Mouse (Mus musculus) erythroblast, embryonic 14.5 days (primary cell): ENCODE results near the gene Scaper. TPM values are rescaled to one million over a fixed set of nuclear protein-coding genes. Genes with fewer than 3 reads are reported as not detected.
A peak's percentile ranks its signal among the peaks of the same experiment; 100 is the strongest.

Experiments used
- H3K27me3 ChIP-seq: 2 replicates; pipeline ENCODE4 v1.6.1; 2012; ENCODE audit warnings: inconsistent platforms; ENCODE audit not compliant: control insufficient read depth
- H3K36me3 ChIP-seq: 2 replicates; pipeline ENCODE4 v1.6.1; 2012; ENCODE audit warnings: mild to moderate bottlenecking, inconsistent platforms; ENCODE audit not compliant: control insufficient read depth
- H3K4me1 ChIP-seq: 2 replicates; pipeline ENCODE4 v1.6.1; 2012; ENCODE audit warnings: inconsistent platforms; ENCODE audit not compliant: control insufficient read depth
- H3K4me3 ChIP-seq: replicated peaks from 2 replicates; pipeline ENCODE3; 2012; ENCODE audit warnings: moderate library complexity, mild to moderate bottlenecking, inconsistent platforms
- H3K9me3 ChIP-seq: 2 replicates; pipeline ENCODE4 v1.6.1; 2012; ENCODE audit warnings: low read length, inconsistent platforms, mixed read lengths; ENCODE audit not compliant: control insufficient read depth
- GATA1 ChIP-seq: IDR thresholded peaks from 2 replicates; pipeline ENCODE4 v1.6.1; 2012; ENCODE audit warnings: low read length, inconsistent platforms, mixed read lengths
- TAL1 ChIP-seq: IDR thresholded peaks from 3 replicates; pipeline ENCODE4 v1.6.1; 2012; ENCODE audit warnings: low read length, inconsistent platforms, mixed read lengths
- polyA plus RNA-seq: library from polyadenylated mRNA; stranded (reverse); fragments of >175 nt; gene quantifications from 2 replicates; pipeline ENCODE4 v1.2.3, GENCODE M21; 2012

The Scaper gene
- polyA plus RNA-seq, 1 experiment, result 0.01 TPM

DNA sequence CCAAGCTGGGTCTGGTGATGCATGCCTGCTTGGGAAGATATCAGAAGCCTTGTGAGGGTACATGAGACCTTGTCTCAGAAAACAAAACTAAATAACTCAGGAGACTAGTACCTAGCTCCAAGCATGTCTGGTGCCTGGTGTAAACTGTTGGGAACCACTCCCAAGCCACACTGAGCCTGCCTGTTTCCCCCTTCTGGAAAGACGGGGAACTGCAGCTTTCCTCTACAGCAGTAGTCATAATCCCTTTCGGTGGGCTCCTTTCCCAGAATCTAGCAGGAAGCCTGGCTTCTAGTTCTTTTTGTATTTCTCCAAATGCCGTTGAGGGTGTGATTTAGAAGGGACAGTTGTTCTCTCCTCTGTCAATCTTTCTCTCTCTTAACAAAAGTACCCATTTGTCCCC, 402.0 kb downstream of the Scaper start:
- Histone ChIP-seq H3K4me1 (peaks cover 1% of the 10 kb centered on the region), H3K27me3 (peaks cover 57% of the 10 kb centered on the region), H3K4me3 (no peak overlapping the region), H3K36me3 (no peaks in the 10 kb centered on the region), H3K9me3 (peaks cover 5% of the 10 kb centered on the region; the same call in 1 of the 2 replicates)
- no peak for TF ChIP-seq TAL1
- TF ChIP-seq GATA1, result no peak

DNA sequence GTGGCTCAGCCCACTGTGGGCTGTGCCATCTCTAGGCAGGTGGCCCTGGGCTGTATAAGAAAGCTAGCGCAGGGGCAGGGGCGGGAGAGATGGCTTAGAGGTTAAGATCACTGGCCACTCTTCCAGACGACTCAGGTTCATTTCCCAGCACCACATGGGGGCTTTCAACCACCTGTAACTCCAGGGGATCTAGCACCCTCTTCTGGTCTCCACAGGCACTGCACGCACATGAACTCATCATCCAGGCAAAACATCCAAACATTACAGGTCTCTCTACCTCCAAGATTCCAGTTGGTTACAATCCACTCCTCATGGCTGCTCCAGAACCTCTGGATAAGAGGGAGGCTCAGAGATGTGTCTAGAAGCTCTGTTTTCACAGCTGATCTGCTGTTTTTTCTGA, 412.2 kb downstream of the Scaper start:
- no peak overlapping the region for H3K4me3 ChIP-seq
- H3K9me3 ChIP-seq, result no peaks in the 10 kb centered on the region
- no peaks in the 10 kb centered on the region for H3K36me3 ChIP-seq
- TF ChIP-seq TAL1, result no peak
- no peak for TF ChIP-seq GATA1
- H3K4me1 ChIP-seq, result no peaks in the 10 kb centered on the region
- H3K27me3 ChIP-seq, result peaks cover 2% of the 10 kb centered on the region; the same call in 1 of the 2 replicates

DNA sequence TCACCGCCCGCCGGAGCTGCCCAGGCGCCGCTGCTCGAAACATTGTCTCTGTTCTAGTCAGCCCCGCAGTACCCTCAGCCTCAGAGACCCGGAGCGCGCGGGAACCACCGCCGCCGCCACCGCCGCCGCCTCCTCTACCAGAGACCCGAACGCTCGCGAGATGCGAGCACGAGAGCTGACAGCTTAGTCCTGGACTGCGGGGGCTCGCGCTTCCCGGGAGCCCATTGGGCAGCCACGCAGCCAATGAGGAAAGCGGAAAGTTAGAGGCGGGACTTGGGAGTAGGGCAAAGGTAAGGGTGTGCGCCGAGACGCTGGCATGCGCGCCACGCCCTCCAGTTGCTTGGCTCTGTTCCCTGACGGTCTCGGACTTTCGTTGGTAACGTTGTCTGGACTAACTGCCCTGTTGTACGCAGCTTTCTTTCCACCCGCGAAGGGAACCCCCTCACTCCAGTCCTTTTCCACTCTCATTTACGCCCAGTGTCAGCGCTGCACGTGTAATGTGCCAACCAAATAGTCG, 425.8 kb downstream of the Scaper start, which contains the start of gene Etfa:
Gene Etfa, minus strand, starts transcription at position 217 of the 517 bp plus-strand sequence.
- Histone ChIP-seq H3K9me3 (no peaks in the 10 kb centered on the region), H3K36me3 (peaks cover 11% of the 10 kb centered on the region), H3K4me3 (peak within 1 kb of the TSS; percentile 93), H3K4me1 (peaks cover 36% of the 10 kb centered on the region), H3K27me3 (peaks cover 17% of the 10 kb centered on the region)
- TF ChIP-seq TAL1 (no peak), GATA1 (no peak)

DNA sequence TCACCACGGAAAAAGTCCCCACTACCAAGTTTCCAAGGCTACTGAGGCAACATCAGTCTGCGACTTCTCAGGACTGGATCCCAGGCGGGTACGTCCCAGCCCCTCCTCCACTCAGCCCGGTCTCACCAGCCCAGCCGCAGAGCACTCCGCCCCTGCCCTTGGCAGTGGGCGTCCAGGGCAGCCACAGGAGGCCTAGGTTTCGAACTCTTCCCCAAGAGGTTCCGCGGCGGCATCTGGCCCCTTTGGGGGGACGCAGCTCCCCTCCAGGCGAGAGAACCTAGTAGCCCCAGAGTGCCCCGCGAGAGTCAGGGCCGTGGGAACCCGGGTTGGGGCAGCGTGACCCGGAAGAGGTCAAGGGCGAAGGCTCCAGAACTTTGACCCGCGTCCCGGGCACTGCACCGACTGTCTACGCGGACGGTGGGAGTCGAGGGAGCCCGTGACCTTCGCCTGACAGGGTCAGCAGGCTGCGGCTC, 426.4 kb downstream of the Scaper start:
- Histone ChIP-seq H3K4me3 (peak overlapping the region; percentile 93), H3K27me3 (peaks cover 14% of the 10 kb centered on the region), H3K36me3 (peaks cover 11% of the 10 kb centered on the region), H3K9me3 (no peaks in the 10 kb centered on the region), H3K4me1 (peaks cover 36% of the 10 kb centered on the region)
- TF ChIP-seq TAL1 (no peak), GATA1 (no peak)

DNA sequence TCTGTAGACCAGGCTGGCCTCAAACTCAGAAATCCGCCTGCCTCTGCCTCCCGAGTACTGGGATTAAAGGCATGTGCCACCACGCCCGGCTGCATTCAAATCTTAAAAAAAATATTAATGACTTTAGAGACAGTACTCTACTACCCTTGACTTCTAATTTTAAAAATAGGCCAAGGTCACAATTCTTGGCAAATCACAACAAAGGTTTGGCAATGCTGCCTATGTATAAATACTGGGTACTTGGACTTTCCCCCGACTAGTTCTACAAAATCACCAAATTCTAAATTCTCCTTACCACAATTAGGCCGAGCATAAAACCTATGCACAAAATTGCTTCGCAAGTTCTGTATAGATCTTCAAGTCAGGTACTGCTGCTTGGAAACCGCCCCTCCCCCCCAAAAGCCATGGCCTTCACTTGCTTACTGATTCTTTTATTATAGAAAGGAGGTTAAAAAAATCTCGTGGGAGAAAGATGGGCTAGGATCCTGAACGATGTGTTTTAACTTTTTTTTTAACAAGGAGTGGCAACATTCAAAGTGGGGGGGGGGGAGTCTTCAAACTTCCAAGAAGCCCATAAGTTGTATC, 427.2 kb downstream of the Scaper start:
- no peak for TF ChIP-seq GATA1
- no peak for TF ChIP-seq TAL1
- Histone ChIP-seq H3K36me3 (peaks cover 12% of the 10 kb centered on the region), H3K9me3 (no peaks in the 10 kb centered on the region), H3K4me1 (peaks cover 36% of the 10 kb centered on the region), H3K4me3 (peak overlapping the region; percentile 93), H3K27me3 (peaks cover 14% of the 10 kb centered on the region)

DNA sequence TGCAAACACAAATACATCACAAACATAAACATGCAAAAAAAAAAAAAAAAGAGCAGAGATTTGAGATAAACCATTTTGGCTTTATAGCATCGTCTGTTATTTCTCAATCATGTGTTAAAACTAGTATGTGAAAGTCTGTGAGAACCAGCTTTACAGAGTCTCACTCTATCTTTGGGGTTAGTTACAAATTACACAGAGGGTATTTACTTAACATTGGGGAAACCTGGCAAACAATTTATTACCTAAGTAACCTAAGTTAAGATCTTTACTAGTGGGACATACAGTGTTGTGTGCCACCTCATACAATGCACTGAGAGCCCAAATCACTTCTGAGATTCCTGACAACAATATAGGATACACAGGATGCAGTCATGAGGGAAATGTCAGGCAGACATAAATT, 428.2 kb downstream of the Scaper start:
- peaks cover 18% of the 10 kb centered on the region for H3K36me3 ChIP-seq
- no peaks in the 10 kb centered on the region for H3K9me3 ChIP-seq
- no peak overlapping the region for H3K4me3 ChIP-seq
- TF ChIP-seq TAL1 (no peak), GATA1 (no peak)
- peaks cover 7% of the 10 kb centered on the region for H3K27me3 ChIP-seq
- peaks cover 36% of the 10 kb centered on the region for H3K4me1 ChIP-seq

DNA sequence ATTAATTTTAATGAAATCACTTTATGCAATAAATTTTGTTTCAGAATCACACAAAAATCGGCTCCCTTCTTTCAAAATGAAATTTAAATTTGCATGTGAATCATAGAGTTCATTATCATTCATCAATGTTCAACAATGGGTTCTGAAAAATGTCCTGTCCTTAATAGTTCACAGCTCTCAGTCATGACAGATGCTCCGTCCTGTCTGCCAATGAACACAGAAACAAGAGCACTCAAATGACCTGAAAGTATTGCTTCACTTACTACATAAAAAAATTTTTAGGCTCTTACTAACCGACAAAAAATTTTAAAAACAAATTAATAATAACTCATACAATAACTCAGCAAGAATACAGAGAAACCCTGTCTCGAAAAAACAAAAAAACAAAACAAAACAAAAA, 429.2 kb downstream of the Scaper start:
- Histone ChIP-seq H3K36me3 (peaks cover 20% of the 10 kb centered on the region), H3K9me3 (no peaks in the 10 kb centered on the region)
- TF ChIP-seq GATA1, result no peak
- TF ChIP-seq TAL1, result no peak

DNA sequence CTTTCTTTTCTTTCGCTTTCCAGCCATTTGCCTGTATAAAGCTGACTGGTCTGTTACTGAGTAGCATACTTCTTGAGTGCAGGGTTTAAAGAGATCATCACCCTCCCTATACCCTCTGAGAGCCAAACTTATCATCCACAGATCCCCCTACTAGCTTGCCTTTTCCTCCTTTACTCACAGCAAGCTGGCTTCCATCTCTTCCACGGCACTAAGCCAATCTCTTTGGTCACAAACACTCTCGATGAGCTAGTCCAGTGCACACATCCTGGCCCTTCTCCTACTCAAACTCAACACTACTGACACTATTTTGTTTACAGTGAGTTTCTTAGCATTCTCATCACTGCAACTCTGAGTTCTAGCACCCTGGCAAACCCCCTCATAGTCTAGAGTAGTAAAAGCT, 430.0 kb downstream of the Scaper start:
- H3K9me3 ChIP-seq, result no peaks in the 10 kb centered on the region
- peaks cover 36% of the 10 kb centered on the region for H3K4me1 ChIP-seq
- H3K4me3 ChIP-seq, result no peak overlapping the region
- no peaks in the 10 kb centered on the region for H3K27me3 ChIP-seq
- TF ChIP-seq GATA1, result no peak
- no peak for TF ChIP-seq TAL1
- peaks cover 22% of the 10 kb centered on the region for H3K36me3 ChIP-seq

More for the DNA sequence above, 429.2 kb downstream of the Scaper start:
- peaks cover 2% of the 10 kb centered on the region for H3K27me3 ChIP-seq
- H3K4me3 ChIP-seq, result no peak overlapping the region
- peaks cover 36% of the 10 kb centered on the region for H3K4me1 ChIP-seq

Other genes starting within 250 kb of the Scaper start
- not detected in 2 replicates for gene 4930563M21Rik, start 72.4 kb upstream of the Scaper start, polyA plus RNA-seq
- 0.55 and 0.66 TPM in 2 replicates for gene Rcn2, start 103.7 kb upstream of the Scaper start, polyA plus RNA-seq
- gene Pstpip1, start 151.8 kb upstream of the Scaper start, polyA plus RNA-seq, result 0.06 TPM in 1 of 2 replicates, not detected in the other
- 0.19 and 0.20 TPM in 2 replicates for gene Tspan3, start 227.4 kb upstream of the Scaper start, polyA plus RNA-seq